Mouse (Mus musculus): ENCODE measurements around the gene Tmem169. TPM values are rescaled to one million over a fixed set of nuclear protein-coding genes. Genes with fewer than 3 reads are reported as not detected.
"Not testable (repeated sequence)": the region's sequence is repeated elsewhere in the genome, so short reads cannot be mapped to it uniquely, and the experiment has no call there.

The Tmem169 gene
- total RNA-seq (2021) = 10 to 100 TPM; 19.2 to 21.8 TPM

- intact Hi-C loops (cut with DNase I) = no loop called here
- DNase-seq (ENCODE audit: low spot score in 2 of 2) = peak; percentile 90 to 93
Measured at GRCm38 (mm10) chr1:72283992-72284485, at the start of gene Tmem169, which contains the start of gene Pecr. TSS of gene Tmem169 (plus strand) at chr1:72284369. TSS of gene Pecr (minus strand) at chr1:72284314.

GRCm38 (mm10) chr1:72236363-72237006 lies 47.7 kb upstream of the Tmem169 start:
- intact Hi-C loops (cut with DNase I) = not testable (repeated sequence)
- DNase-seq (ENCODE audit: low spot score in 2 of 2) = peak; percentile 67 to 80

- intact Hi-C loops (cut with DNase I) = no loop called here
Measured at GRCm38 (mm10) chr1:72237007-72237775, 47.0 kb upstream of the Tmem169 start.

GRCm38 (mm10) chr1:72238016-72238580 lies 46.1 kb upstream of the Tmem169 start:
- DNase-seq (ENCODE audit: low spot score in 2 of 2) = no peak
- intact Hi-C loops (cut with DNase I) = no loop called here

More at GRCm38 (mm10) chr1:72237007-72237775, 47.0 kb upstream of the Tmem169 start:
- DNase-seq (ENCODE audit: low spot score in 2 of 2) = no peak

GRCm38 (mm10) chr1:72239113-72239512 lies 45.1 kb upstream of the Tmem169 start:
- DNase-seq (ENCODE audit: low spot score in 2 of 2); intact Hi-C loops (cut with DNase I): not testable (repeated sequence)

GRCm38 (mm10) chr1:72242581-72243143 lies 41.5 kb upstream of the Tmem169 start:
- intact Hi-C loops (cut with DNase I) = no loop called here
- no peak for DNase-seq (ENCODE audit: low spot score in 2 of 2)

- DNase-seq (ENCODE audit: low spot score in 2 of 2) = peak; percentile 95 to 96
- intact Hi-C loops (cut with DNase I) = no loop called here
Measured at GRCm38 (mm10) chr1:72243656-72244316, 40.4 kb upstream of the Tmem169 start.

- no peak for DNase-seq (ENCODE audit: low spot score in 2 of 2)
Measured at GRCm38 (mm10) chr1:72244317-72245036, 39.7 kb upstream of the Tmem169 start.

GRCm38 (mm10) chr1:72248226-72248737 lies 35.9 kb upstream of the Tmem169 start:
- DNase-seq (ENCODE audit: low spot score in 2 of 2); intact Hi-C loops (cut with DNase I): not testable (repeated sequence)

More at GRCm38 (mm10) chr1:72244317-72245036, 39.7 kb upstream of the Tmem169 start:
- intact Hi-C loops (cut with DNase I) = no loop called here

- no peak for DNase-seq (ENCODE audit: low spot score in 2 of 2)
- intact Hi-C loops (cut with DNase I) = no loop called here
Measured at GRCm38 (mm10) chr1:72251806-72252205, 32.4 kb upstream of the Tmem169 start.

GRCm38 (mm10) chr1:72253881-72254491 lies 30.2 kb upstream of the Tmem169 start:
- intact Hi-C loops (cut with DNase I) = no loop called here
- no peak for DNase-seq (ENCODE audit: low spot score in 2 of 2)

- peak; percentile 81 to 85 for DNase-seq (ENCODE audit: low spot score in 2 of 2)
- intact Hi-C loops (cut with DNase I) = no loop called here
Measured at GRCm38 (mm10) chr1:72254545-72255061, 29.6 kb upstream of the Tmem169 start.

GRCm38 (mm10) chr1:72255062-72255853 lies 28.9 kb upstream of the Tmem169 start:
- intact Hi-C loops (cut with DNase I) = no loop called here
- peak in 1 of 2 experiments; percentile 25 for DNase-seq (ENCODE audit: low spot score in 2 of 2)

- no peak for DNase-seq (ENCODE audit: low spot score in 2 of 2)
- intact Hi-C loops (cut with DNase I) = no loop called here
Measured at GRCm38 (mm10) chr1:72255854-72256175, 28.4 kb upstream of the Tmem169 start.

- DNase-seq (ENCODE audit: low spot score in 2 of 2) = no peak
- intact Hi-C loops (cut with DNase I) = no loop called here
Measured at GRCm38 (mm10) chr1:72256381-72257256, 27.6 kb upstream of the Tmem169 start.

- no peak for DNase-seq (ENCODE audit: low spot score in 2 of 2)
- intact Hi-C loops (cut with DNase I) = no loop called here
Measured at GRCm38 (mm10) chr1:72263099-72263498, 21.1 kb upstream of the Tmem169 start.
